Mouse (Mus musculus) thymus, adult 2 months (tissue): ENCODE measurements around the gene Exoc8.

Experiments used
- CTCF ChIP-seq: fragments of 200-500 bp; IDR thresholded peaks from 2 replicates; pipeline ENCODE4 v1.5.1; 2012; ENCODE audit warnings: mild to moderate bottlenecking, control low read depth, low read length, moderate library complexity, borderline replicate concordance; ENCODE audit not compliant: control insufficient read depth, poor library complexity, insufficient read depth; ENCODE audit errors: extremely low read depth
- POLR2A ChIP-seq: fragments of 200-500 bp; IDR thresholded peaks from 2 replicates; pipeline ENCODE4 v1.6.1; 2012; ENCODE audit warnings: mild to moderate bottlenecking, low read length, control low read depth, moderate library complexity; ENCODE audit not compliant: control insufficient read depth, poor library complexity, insufficient read depth; ENCODE audit errors: extremely low read depth

DNA sequence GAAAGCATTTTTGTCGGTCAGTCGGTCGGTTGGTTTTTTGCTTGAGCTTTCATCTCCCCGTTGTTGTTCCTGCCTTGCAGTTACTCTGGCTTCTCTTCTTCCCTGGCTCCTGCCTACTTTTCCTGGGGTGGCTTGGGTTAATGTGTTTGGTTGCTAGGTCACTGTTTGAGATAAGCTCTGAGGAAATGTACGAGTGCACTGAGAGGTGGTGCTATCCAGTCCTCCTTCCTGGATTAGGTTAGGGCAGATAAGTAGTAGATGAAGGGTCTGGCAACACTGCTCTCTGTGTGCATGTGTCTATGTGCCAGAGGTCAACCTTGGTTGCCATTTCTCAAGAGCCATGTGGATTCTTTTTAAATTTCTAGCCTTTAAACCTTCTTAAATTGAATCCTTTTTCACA, 24.8 kb downstream of the Exoc8 start:
- TF ChIP-seq CTCF (no peak), POLR2A (no peak)
